Mouse (Mus musculus): ENCODE data around the gene Rara.
"Not testable (repeated sequence)": the region's sequence is repeated elsewhere in the genome, so short reads cannot be mapped to it uniquely, and the experiment has no call there.

DNA sequence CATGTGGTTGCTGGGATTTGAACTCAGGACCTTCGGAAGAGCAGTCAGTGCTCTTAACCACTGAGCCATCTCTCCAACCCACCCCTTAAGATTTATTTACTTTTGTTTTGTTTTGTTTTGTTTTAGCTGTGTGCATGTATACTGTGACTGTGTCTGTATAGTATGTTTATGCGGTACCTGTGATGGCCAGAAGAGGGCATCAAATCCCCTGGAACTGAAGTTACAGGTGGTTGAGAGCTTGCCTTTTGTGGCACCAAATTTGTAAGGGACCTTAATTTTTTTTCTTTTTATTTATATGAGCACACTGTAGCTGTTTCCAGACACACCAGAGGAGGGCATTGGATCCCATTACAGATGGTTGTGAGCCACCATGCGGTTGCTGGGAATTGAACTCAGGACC, 11.2 kb upstream of the Rara start:
- TF ChIP-seq MYOD1 (IDR thresholded peaks at IDR 0.05; ENCODE audit: control insufficient read depth, insufficient read length, low read depth); CTCF (IDR thresholded peaks at IDR 0.05; ENCODE audit: control insufficient read depth, insufficient read depth, insufficient read length); FOSL1 (IDR thresholded peaks at IDR 0.05; ENCODE audit: insufficient read depth, low read length, poor library complexity, severe bottlenecking); MAX (IDR thresholded peaks at IDR 0.05); USF1 (IDR thresholded peaks at IDR 0.05; ENCODE audit: low read depth): not testable (repeated sequence)

Measured in C2C12 (cell line).